Mouse (Mus musculus): ENCODE measurements around the gene Gm49333.
"Not testable (repeated sequence)": the region's sequence is repeated elsewhere in the genome, so short reads cannot be mapped to it uniquely, and the experiment has no call there.

Gm49333 gene

DNA sequence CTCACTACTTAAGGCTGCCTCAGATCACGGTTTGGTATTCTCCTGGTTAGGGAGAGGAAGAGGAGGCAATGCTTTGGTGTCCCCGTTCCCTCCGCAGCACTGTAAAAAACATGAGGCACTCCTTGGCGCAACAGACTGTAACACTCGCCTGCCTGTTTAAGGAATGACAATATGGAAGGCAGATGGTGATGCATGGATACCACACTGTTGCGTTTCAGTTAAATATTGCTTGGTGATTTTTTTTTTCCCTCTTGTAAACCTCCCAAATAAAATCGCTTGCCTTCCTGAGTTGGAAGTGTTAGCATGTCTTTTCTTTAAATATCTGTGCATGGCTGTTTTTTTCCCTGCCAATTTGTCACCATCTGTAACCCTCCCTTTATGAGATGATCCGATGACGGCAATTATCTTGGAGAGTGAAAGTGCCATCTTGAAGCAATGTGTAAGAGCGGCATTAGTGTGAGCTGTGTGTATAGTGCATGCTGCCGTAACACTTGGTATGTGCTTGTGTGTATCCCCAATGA lies 17.5 kb downstream of the Gm49333 start:
- no peak for DNase-seq

GRCm38 (mm10) chr16:20629731-20630634 lies 18.6 kb downstream of the Gm49333 start, which contains the start of gene Ece2:
Ece2 (plus strand) TSS chr16:20629828.
- peak; percentile 73 to 79 for DNase-seq

- no peak for DNase-seq
Observed at GRCm38 (mm10) chr16:20637410-20637809, 26.0 kb downstream of the Gm49333 start.

GRCm38 (mm10) chr16:20638367-20638766 lies 27.0 kb downstream of the Gm49333 start:
- DNase-seq: peak; percentile 73 to 78

GRCm38 (mm10) chr16:20642161-20642560 lies 30.8 kb downstream of the Gm49333 start:
- DNase-seq: peak; percentile 94 to 95

GRCm38 (mm10) chr16:20643911-20644310 lies 32.5 kb downstream of the Gm49333 start:
- no peak for DNase-seq

- peak; percentile 99 for DNase-seq
Observed at GRCm38 (mm10) chr16:20651076-20651946, 39.9 kb downstream of the Gm49333 start, which contains the start of gene Psmd2. Psmd2 (plus strand) TSS chr16:20651652.

DNA sequence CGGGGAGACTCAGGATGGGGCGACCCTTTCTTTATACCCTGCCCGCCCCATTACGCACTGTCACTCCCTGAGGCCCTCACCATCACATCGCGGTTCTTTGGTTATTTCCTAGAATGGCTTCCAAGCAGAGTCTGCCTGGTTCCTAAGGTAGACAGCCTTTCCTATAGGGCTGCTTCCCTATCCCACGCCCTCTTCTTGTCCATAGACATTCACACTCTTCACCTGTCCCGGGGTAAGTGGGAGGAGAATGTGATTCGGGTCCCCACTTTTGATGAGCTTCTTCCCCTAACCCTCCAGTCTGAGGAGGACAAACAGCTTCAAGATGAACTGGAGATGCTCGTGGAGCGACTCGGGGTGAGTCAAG lies 40.5 kb downstream of the Gm49333 start:
- no peak for DNase-seq

DNA sequence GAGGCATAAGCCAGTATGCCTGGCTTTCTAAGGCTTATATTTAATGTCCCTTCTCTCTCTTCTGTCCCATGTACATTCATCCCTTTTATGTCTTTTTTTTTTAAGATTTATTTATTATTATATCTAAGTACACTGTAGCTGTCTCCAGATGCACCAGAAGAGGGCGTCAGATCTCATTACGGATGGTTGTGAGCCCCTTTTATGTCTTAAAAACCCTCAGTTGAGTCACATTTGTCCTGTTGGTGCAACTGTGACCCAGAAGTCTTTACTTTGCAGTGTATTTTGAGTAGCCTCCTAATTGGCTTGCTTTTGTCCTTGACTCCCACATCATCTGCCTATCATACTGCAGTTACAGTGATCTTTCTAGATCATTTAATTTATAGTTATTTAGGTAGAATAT lies 41.9 kb downstream of the Gm49333 start:
- DNase-seq: no peak

- no peak for DNase-seq
Observed at GRCm38 (mm10) chr16:20657661-20658060, 46.3 kb downstream of the Gm49333 start.

- not testable (repeated sequence) for DNase-seq
Observed at GRCm38 (mm10) chr16:20668013-20668412, 56.6 kb downstream of the Gm49333 start, which contains the start of gene Eif4g1. Eif4g1 (plus strand) TSS chr16:20668313.

DNA sequence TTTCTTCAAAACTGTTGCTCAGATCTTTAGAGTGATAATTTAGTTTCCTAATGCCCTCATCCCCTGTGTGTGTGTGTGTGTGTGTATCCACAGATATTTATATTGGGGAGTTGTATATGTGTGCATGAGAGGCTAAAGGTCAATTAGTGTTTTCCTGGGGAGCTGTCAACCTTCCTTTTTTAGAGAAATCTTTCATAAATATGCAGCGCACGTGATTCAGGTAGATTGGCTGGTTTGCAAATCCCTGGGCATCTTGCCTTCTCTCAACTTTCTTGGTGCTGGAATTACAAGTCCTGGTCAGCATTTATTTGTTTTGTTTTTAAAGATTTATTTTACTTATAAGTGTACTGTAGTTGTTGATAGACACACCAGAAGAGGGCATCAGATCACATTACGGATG lies 58.9 kb downstream of the Gm49333 start:
- DNase-seq: no peak

DNA sequence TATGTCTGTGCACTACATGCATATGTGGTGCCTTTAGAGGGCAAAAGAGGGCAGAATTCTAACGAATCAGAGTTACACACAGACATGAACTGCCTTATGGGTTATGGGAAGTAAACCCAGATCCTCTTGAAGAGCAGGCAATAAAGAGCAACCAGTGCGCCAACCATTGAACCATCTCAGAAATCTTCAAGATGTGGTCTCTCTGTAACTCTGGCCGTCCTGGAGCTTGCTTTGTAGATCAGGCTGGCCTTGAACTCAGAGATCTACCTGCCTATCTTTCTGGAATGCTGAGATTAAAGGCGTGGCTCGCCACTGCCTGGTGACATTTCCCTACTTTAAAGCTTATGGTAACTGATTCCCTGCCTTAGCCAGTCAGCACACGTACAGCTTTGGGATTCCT lies 60.5 kb downstream of the Gm49333 start:
- peak in 1 of 2 experiments; percentile 25 for DNase-seq

DNA sequence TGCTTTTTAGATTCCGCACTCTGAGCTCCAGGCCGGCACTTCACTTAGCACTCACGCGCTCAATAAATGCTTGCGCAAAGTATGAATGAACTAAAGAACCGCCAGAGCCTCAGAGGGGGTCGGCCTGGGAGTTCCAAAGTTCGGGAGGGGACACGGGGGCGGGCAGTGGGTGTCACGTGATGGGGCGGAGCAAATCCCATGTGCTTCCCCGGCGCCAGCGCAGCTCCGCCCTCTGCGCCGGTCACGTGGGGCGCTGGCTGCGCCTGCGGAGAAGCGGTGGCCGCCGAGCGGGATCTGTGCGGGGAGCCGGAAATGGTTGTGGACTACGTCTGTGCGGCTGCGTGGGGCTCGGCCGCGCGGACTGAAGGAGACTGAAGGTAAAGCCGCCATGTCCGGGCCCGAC lies 61.1 kb downstream of the Gm49333 start:
- DNase-seq: peak; percentile 98 to 99

- peak; percentile 79 to 80 for DNase-seq
Observed at GRCm38 (mm10) chr16:20672965-20673705, 61.7 kb downstream of the Gm49333 start.

- DNase-seq: peak; percentile 21 to 25
Observed at GRCm38 (mm10) chr16:20673706-20674303, 62.4 kb downstream of the Gm49333 start.

DNA sequence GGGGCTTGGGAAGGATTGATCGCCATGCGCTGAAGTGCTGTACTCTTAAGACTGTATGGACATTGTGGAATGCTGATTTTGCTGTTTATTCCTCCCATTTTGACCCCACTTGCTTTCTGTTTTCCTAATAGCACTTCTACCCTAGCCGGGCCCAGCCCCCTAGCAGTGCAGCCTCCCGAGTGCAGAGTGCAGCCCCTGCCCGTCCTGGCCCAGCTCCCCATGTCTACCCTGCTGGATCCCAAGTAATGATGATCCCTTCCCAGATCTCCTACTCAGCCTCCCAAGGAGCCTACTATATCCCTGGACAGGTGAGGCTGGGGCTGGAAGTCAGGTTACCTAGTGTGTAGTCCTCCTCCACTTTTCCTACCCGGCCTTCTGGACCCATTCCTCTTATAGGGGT lies 63.8 kb downstream of the Gm49333 start:
- DNase-seq: no peak

DNA sequence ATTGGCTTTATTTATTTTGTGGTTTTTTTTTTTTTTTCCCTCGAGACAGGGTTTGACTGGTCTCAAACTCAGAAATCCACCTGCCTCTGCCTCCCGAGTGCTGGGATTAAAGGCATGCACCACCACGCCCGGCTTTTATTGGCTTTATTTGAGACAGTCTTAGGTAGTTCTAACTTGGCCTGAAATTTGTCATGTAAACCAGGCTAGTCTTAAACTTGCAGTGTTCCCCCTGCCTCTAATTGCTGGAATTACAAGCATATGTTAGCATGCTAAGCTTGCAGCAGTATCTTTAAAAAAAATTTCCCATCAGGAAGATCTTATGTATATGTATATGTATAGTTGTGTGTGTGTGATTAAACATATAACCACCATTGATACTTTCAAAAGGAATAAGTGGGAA lies 65.3 kb downstream of the Gm49333 start:
- no peak for DNase-seq

- no peak for DNase-seq
Observed at GRCm38 (mm10) chr16:20677380-20677779, 66.0 kb downstream of the Gm49333 start.

- peak; percentile 68 to 82 for DNase-seq
Observed at GRCm38 (mm10) chr16:20677974-20678675, 66.7 kb downstream of the Gm49333 start.

- no peak for DNase-seq
Observed at GRCm38 (mm10) chr16:20690774-20691173, 79.4 kb downstream of the Gm49333 start.
